Mouse (Mus musculus) embryonic facial prominence, embryonic 10.5 days (tissue): Measurements from ENCODE around the gene Ppp5c. TPM values are rescaled to one million over a fixed set of nuclear protein-coding genes. Genes with fewer than 3 reads are reported as not detected.
A peak's percentile ranks its signal among the peaks of the same experiment; 100 is the strongest.

Experiments
- DNase-seq: peaks from one replicate; pipeline ENCODE4 v3.0.0-alpha.2; 2017; ENCODE audit warnings: low spot score
- H3K27ac ChIP-seq: fragments of 300-500 bp; sonication (generic); replicated peaks from 2 replicates; pipeline ENCODE4 v1.5.1; 2016; ENCODE audit warnings: mild to moderate bottlenecking
- H3K27me3 ChIP-seq: fragments of 300-500 bp; sonication (generic); replicated peaks from 2 replicates; pipeline ENCODE4 v1.6.1; 2016; ENCODE audit warnings: low read depth, mild to moderate bottlenecking; ENCODE audit not compliant: poor library complexity, severe bottlenecking
- H3K36me3 ChIP-seq: fragments of 300-500 bp; sonication (generic); replicated peaks from 2 replicates; pipeline ENCODE4 v1.6.1; 2016; ENCODE audit warnings: mild to moderate bottlenecking, moderate library complexity
- H3K4me1 ChIP-seq: fragments of 300-500 bp; sonication (generic); 2 replicates; pipeline ENCODE4 v1.6.1; 2016
- H3K4me3 ChIP-seq: fragments of 300-500 bp; sonication (generic); 2 replicates; pipeline ENCODE4 v1.5.1; 2016; ENCODE audit warnings: mild to moderate bottlenecking, moderate library complexity
- H3K9me3 ChIP-seq: fragments of 300-500 bp; sonication (generic); 2 replicates; pipeline ENCODE4 v1.6.1; 2016; ENCODE audit warnings: mild to moderate bottlenecking
- WGBS: fragments of 180-500 bp; shearing (Covaris S2); methylation state at CpG from one replicate; pipeline ENCODE4 v1.1.7; 2016; 5-methylcytosine and 5-hydroxymethylcytosine counted together
- polyA plus RNA-seq: library from polyadenylated mRNA; unstranded; fragments of >200 nt; fragmentation: Nextera tagmentation; extraction: Ambion mirVana; gene quantifications from 2 replicates; pipeline ENCODE4 v1.2.1, GENCODE M21; 2016

Ppp5c gene
- polyA plus RNA-seq, 1 experiment from 2014 or later: 138 TPM

DNA sequence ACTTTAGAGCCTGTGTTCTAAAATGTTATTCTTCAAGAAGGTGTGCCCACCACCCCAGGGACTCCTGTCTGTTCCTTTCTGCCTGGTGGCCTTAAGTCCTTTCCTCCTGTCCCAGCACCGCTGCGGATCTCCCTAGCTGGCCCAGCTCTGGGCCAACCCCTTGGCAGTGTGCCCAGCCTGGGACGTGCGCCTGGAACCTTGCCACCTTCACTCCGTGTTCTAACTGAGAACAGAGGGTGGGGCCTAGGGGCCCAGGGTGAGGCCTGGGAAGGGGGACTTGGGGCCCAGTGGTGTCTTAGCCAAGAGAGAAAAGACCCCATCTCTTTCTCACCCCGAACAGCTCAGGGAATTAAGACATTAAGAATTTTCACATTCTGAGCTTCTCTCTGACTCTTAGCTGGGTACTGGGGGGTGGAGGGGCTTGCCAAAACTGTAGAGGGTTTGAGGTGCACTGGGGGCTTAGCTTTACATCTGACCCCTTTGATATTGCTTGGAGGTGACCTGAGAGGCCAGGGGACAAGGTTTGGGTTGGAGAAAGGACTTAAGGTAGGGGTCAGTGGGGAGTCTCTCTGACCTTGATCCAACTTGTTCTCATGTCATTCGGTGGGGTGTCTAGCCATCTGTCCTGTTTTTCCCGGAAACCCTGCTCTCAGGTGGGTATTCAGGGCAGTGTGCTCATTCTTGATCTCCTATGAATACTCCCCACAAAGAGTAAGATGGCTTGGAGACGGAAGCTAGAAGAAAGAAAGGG is 32.5 kb upstream of the Ppp5c start:
- peaks cover 72% of the 10 kb centered on the region for H3K4me1 ChIP-seq
- H3K27ac ChIP-seq: 0 out of 2 replicates have a peak overlapping the region, but pooled peaks have one; percentile 10
- peak overlapping the region; percentile 5; the same call in 1 of the 2 replicates for H3K4me3 ChIP-seq
- peaks cover 32% of the 10 kb centered on the region for H3K27me3 ChIP-seq
- no peaks in the 10 kb centered on the region for H3K36me3 ChIP-seq
- DNase-seq: peak; percentile 8
- 81% methylated on average over 9 of the region's 9 CpGs for WGBS
- 0 out of 2 replicates have a peak, but pooled peaks cover 2% of the 10 kb centered on the region for H3K9me3 ChIP-seq

DNA sequence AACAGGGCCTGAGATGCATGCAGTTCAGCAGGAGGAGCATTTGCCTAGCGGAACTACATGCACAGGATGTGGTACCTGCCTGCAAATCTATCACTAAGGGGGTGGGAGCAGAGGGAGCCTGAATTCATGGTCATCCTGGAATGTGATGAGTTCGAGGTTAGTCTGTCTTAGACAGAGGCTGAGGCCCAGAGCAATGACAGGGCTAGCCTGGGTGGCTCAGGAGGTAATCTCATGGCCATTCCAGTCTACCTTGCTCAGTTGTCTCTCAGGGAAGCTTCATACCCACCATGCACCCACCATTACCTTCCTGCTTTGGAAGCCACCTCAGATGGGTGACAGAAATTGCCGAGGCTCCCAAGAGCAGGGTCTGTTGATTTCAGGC is 31.7 kb upstream of the Ppp5c start:
- no peak overlapping the region; the same call in 1 of the 2 replicates for H3K27ac ChIP-seq
- no peak for DNase-seq
- H3K36me3 ChIP-seq: 0 out of 2 replicates have a peak, but pooled peaks cover 2% of the 10 kb centered on the region
- 93% methylated on average over 3 of the region's 3 CpGs for WGBS
- H3K27me3 ChIP-seq: peaks cover 32% of the 10 kb centered on the region
- H3K9me3 ChIP-seq: 0 out of 2 replicates have a peak, but pooled peaks cover 2% of the 10 kb centered on the region
- H3K4me1 ChIP-seq: peaks cover 72% of the 10 kb centered on the region
- H3K4me3 ChIP-seq: no peak overlapping the region

DNA sequence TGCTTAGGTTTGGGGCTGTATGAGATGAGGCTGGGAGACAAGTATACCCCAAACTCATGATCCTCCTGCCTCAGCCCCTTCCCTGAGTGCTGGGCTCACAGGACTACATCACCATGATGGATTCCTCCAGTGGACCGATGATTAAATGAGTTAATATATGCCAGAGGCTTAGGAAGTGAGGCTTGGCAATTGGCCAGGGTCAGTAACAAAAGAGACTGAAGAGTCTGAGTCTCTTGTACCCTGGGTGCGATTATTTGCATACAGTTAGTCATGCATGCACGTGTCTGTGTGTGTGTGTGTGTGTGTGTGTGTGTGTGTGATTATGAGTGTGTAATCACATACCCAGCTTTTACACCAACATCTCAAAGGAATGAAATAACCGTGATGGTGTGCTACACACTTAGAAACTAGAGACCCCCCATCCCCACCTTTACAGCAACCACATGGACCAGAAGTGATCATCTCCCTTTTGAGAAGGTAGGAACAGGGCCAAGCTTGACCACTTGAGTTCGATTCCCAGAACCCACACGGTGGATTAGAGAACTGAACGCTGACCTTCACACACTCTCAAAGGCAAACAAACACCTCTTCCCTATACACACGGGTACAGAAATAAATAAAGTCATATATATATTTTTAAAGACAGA is 31.2 kb upstream of the Ppp5c start:
- peak overlapping the region; percentile 84 for H3K27ac ChIP-seq
- H3K9me3 ChIP-seq: 0 out of 2 replicates have a peak, but pooled peaks cover 2% of the 10 kb centered on the region
- H3K4me3 ChIP-seq: peak overlapping the region; percentile 45
- peaks cover 32% of the 10 kb centered on the region for H3K27me3 ChIP-seq
- H3K36me3 ChIP-seq: peaks cover 3% of the 10 kb centered on the region; the same call in 1 of the 2 replicates
- peaks cover 72% of the 10 kb centered on the region for H3K4me1 ChIP-seq
- WGBS: 76% methylated on average over 8 of the region's 8 CpGs
- peak; percentile 7 for DNase-seq

DNA sequence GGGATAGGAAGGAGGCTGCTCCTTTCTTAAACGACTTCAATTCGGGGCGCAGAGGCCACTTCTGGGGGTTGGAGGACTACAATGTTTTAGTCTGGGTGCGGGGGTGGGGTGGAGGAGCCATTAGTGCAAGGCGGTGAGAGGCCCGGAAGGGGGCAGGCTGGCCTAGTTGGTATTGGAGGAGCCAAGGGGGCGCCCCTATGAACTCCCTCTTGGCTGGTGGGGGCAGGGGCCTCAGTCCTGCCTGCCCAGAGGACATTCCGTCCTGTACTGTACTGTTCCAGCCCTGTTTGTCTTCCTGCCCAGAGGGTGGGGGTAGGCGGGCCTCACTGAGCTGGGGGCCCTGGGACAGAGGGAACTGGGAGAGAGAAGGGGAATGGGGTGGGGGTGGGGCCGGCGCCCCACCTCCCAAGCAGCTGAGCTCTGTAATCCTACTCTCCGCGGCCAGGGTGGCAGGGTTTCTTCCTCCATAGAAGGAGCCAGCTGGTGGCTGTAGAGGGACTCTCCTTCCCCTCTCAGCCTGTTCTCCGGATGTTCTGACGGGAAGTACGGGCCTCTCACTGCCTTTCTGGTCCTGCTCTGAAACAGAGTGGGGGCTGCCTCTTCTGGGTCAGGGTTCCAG is 30.5 kb upstream of the Ppp5c start:
- 2% methylated on average over 16 of the region's 16 CpGs for WGBS
- Histone ChIP-seq H3K27ac (peak overlapping the region; percentile 84), H3K9me3 (peaks cover 2% of the 10 kb centered on the region; the same call in 1 of the 2 replicates), H3K4me3 (peak overlapping the region; percentile 45), H3K27me3 (peaks cover 26% of the 10 kb centered on the region), H3K4me1 (peaks cover 71% of the 10 kb centered on the region), H3K36me3 (peaks cover 10% of the 10 kb centered on the region; the same call in 1 of the 2 replicates)
- DNase-seq: peak; percentile 83

DNA sequence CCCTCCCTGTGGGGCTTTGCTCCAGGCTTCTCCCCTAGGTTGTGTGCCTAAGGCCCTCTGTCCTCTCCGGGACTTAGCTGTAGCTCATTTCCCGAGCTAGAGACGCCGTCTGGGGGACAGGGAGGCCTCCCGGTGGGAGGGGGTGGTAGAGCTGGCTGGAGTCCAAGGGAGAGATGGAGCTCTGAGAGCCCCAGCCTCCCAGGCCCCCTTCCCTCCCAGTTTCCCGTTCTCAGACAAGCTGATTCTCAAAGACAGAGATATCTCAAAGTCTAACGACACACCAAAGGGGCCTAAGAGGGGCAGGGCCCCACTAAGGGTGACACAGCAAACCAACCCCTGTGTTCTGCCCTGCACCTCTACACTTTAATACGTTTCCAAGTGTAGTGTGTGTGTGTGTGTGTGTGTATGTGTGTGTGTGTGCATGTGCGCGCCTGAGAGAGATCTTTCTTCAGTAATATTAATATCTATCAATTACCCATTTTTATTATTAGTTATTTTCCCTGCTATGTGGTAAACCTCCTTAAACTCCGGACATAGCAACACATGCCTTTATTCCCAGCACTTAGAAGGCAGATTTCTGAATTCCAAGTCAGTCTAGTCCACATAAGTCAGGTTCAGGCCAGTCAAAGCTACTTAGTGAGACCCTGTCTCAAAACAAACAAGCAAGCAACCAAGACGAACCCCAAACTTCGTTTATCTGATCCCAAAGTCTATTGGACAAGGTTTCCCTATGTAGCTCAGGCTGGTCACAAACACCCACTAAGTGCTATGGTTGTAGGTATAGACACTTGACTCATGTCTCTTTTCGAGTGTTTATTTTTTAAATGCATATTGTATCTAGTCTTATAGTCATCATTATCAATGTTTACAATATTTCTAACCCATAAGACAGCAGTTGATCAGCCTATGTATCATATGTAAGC is 29.1 kb upstream of the Ppp5c start:
- 37% methylated on average over 14 of the region's 14 CpGs for WGBS
- Histone ChIP-seq H3K27ac (peak overlapping the region; percentile 82), H3K4me3 (peak overlapping the region; percentile 67), H3K27me3 (peaks cover 21% of the 10 kb centered on the region), H3K9me3 (peaks cover 2% of the 10 kb centered on the region; the same call in 1 of the 2 replicates), H3K4me1 (peaks cover 60% of the 10 kb centered on the region), H3K36me3 (peaks cover 10% of the 10 kb centered on the region; the same call in 1 of the 2 replicates)
- DNase-seq: peak; percentile 47

DNA sequence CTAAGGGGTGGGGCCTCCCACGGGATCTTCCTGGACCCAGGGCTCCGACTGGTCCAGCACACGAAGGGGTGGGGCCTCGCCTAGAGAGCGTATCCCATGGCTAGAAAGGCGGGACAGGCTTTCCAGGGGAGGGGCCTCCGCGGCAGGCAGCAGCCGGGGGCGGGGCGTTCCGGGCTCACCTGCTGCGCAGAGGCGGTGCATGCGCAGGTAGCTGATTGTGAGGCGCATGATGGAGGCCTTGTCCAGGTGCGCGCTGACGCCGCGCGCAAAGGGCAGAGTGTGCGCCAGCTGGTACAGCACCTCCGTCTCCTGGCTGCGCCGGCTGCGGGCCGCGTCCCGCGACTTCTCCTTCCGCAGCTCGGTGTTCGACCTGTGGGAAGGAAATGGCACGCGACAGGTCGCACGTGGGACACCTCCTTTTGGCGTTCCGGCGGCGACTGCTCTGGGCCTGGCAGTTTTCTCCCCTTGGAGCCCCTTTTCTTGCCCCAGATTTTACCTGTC is 28.4 kb upstream of the Ppp5c start:
- H3K27me3 ChIP-seq: peaks cover 14% of the 10 kb centered on the region
- peaks cover 53% of the 10 kb centered on the region for H3K4me1 ChIP-seq
- peak overlapping the region; percentile 82 for H3K27ac ChIP-seq

DNA sequence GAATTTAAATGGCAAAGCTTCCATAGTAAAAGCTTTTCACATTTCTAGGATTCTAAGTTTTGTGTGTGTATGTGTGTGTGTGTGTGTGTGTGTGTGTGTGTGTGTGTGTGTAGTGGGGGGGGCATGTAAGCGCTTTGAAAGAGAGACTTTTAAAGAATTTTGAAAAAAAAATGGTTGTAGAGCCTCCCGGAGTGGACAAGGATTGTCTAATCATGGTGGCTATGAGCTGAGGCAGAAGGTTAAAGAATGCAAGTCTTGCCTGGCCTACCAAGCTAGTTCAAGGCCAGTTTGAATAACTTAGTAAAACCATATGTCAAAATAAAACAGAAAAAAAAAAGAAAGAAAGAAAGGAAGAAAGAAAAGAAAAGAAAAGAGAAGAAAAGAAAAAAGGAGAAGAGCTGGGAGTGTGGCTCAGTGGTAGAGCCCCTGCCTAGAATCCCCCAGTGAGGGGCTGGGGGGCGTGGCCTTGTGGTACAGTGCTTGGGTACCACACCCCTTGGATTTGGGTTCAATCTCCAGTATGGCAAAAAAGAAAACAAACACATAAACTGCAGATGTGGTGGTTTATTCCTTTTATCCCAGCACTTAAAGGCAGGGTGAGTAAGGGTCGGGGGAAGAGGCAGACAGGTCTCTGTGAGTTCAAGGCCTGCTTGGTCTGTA is 27.7 kb upstream of the Ppp5c start:
- peaks cover 47% of the 10 kb centered on the region for H3K4me1 ChIP-seq
- peaks cover 10% of the 10 kb centered on the region; the same call in 1 of the 2 replicates for H3K36me3 ChIP-seq
- H3K9me3 ChIP-seq: peaks cover 2% of the 10 kb centered on the region; the same call in 1 of the 2 replicates
- peaks cover 8% of the 10 kb centered on the region; the same call in 1 of the 2 replicates for H3K27me3 ChIP-seq
- DNase-seq: no peak
- peak overlapping the region; percentile 67 for H3K4me3 ChIP-seq
- H3K27ac ChIP-seq: no peak overlapping the region
- WGBS: 91% methylated on average over 4 of the region's 4 CpGs

More for the DNA sequence above, 28.4 kb upstream of the Ppp5c start:
- under 1% methylated on average over 42 of the region's 42 CpGs for WGBS
- DNase-seq: peak; percentile 85
- H3K4me3 ChIP-seq: peak overlapping the region; percentile 67
- peaks cover 2% of the 10 kb centered on the region; the same call in 1 of the 2 replicates for H3K9me3 ChIP-seq
- peaks cover 10% of the 10 kb centered on the region; the same call in 1 of the 2 replicates for H3K36me3 ChIP-seq

DNA sequence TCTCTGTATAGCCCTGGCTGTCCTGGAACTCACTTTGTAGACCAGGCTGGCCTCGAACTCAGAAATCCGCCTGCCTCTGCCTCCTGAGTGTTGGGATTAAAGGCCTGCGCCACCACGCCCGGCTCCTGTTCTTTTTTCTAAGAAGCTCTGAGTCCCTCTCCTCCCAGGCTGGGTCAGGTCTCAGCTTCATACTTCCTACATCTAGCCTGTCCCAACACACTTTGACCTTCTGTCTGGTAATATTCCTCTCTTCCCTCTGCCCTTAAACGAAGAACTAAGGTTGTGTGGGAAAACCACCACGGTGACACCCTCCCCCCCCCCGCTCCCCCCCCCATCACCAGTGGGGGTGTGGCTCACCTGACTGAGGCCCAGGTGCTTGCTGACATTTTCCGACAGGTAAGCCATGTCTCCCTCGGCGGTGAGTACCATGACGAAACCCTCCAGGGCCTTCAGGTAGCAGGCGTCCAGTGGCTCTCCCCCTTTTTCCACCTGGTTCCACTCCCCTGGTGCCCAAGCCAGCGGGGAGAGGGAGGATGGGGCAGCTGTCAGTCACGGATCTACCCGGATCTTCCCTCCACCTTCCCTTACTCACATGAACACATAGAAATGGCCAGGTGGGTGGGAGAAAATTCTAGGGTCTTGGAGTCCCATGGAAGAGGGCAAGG is 26.7 kb upstream of the Ppp5c start:
- Histone ChIP-seq H3K27me3 (peaks cover 8% of the 10 kb centered on the region; the same call in 1 of the 2 replicates), H3K9me3 (peaks cover 2% of the 10 kb centered on the region; the same call in 1 of the 2 replicates), H3K4me1 (peaks cover 38% of the 10 kb centered on the region), H3K4me3 (no peak overlapping the region), H3K27ac (no peak overlapping the region), H3K36me3 (peaks cover 12% of the 10 kb centered on the region; the same call in 1 of the 2 replicates)
- WGBS: 84% methylated on average over 16 of the region's 16 CpGs
- no peak for DNase-seq

DNA sequence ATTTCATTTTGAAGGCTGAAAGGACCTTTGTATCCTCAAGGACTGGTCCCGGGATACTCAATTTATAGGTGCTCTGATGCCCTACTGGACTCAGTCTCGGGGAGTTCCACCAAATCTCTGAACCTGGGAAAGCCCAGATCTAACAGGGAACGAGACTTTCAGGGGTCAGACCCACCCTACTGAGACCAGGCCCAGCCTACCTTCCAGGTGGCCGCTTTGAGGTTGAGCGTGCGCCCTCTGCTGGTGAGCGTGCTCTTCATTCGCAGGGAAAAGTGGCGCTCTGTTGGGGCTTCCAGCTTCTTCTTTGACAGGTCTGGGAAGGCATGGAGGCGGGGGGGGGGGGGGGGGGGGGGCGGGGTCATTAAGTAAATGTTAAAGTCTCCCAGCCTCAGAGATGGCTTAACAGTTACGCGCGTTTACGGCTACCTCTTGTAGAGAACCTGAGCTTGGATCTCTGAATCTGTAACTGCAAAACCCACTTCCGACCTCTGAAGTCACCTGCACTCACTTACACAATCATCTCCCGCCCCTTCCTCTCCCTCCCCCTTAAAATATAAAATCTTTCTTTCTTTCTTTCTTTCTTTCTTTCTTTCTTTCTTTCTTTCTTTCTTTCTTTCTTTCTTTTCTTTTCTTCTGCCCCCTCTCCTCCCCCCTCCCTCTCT is 23.3 kb upstream of the Ppp5c start:
- H3K27ac ChIP-seq: no peak overlapping the region
- peaks cover 1% of the 10 kb centered on the region; the same call in 1 of the 2 replicates for H3K9me3 ChIP-seq
- WGBS: 10% methylated on average over 17 of the region's 17 CpGs
- peaks cover 23% of the 10 kb centered on the region; the same call in 1 of the 2 replicates for H3K36me3 ChIP-seq
- peaks cover 2% of the 10 kb centered on the region; the same call in 1 of the 2 replicates for H3K27me3 ChIP-seq
- DNase-seq: peak; percentile 84
- H3K4me3 ChIP-seq: no peak overlapping the region
- peaks cover 6% of the 10 kb centered on the region for H3K4me1 ChIP-seq

DNA sequence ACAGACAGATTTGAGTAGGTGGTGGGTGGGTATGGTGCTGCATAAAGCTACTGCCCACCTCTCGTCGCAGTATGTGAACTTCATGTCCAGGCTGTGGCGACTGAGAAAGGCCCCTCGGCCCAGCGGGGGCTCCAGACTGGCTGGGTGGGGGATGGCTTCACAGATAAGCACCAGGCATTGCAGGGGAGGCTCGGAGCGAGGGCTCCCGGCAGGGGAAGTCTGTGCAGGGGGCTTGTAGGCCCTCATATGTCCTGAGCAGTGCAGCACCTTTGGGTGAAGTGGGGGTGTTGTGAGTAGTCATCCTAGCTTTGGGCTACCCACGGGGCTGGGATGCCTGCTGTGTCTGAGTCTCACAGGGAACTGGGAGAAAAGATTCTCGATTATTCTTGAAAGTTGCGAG is 22.8 kb upstream of the Ppp5c start:
- Histone ChIP-seq H3K27me3 (no peaks in the 10 kb centered on the region), H3K9me3 (no peaks in the 10 kb centered on the region; the same call in 1 of the 2 replicates), H3K4me1 (peaks cover under 1% of the 10 kb centered on the region; the same call in 1 of the 2 replicates), H3K36me3 (peaks cover 23% of the 10 kb centered on the region; the same call in 1 of the 2 replicates), H3K27ac (no peak overlapping the region), H3K4me3 (no peak overlapping the region)
- DNase-seq: no peak
- 64% methylated on average over 11 of the region's 11 CpGs for WGBS
